Mouse (Mus musculus): ENCODE measurements around the gene Osbpl6.

Gene Osbpl6

DNA sequence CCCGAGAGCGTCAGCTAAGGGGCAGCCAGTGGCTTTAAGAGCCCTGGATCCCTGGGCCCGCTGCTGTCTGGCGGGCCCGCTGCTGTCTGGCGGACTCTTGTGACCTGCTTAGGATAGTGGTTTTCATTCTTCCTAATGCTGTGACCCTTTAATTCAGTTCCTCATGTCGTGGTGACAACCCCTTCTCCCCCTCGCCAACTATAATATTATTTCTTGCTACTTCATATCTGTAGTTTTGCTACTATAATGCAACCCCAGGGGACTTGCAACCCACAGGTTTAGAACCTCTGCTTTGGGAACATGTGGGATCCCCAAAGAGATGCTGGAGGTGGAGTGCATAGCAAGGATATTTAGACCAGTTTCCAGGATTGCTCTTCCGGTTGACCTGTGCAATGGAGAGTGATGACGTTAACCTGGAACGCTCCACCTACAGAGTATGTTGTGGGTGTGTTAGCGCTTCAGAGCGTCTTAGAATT is 242.4 kb downstream of the Osbpl6 start:
- POLR2A ChIA-PET: interaction anchor here in 3 of 4 experiments (0.6 to 2.3 kb wide), 28 partner anchors 9 to 991 kb away, joined by 3 to 20 read pairs (median 4); partner anchors contain the start of genes Rbm45 (in 2 of the 3), Cyct (in 1 of the 3), Fkbp7 (in 1 of the 3) and Nfe2l2 (in 1 of the 3)
- CTCF ChIA-PET: interaction anchor here (0.5 to 2.3 kb wide), 10 partner anchors 8 to 695 kb away, joined by 3 to 11 read pairs (median 5); partner anchors contain the start of gene Rbm45 (in 1 of the 4)

Measured in embryonic stem cell, embryonic (primary cell).